Mouse (Mus musculus) embryonic facial prominence, embryonic 11.5 days (tissue): ENCODE measurements around the gene E2f4. TPM values are rescaled to one million over a fixed set of nuclear protein-coding genes. Genes with fewer than 3 reads are reported as not detected.

Experiments used
- ATAC-seq: fragments of 200-750 bp; cut with Nextera tagmentation; replicated peaks from 2 replicates; pipeline ENCODE4 v1.8.0; 2017; ENCODE audit warnings: low read depth; ENCODE audit not compliant: insufficient number of reproducible peaks, low FRiP score, low TSS enrichment
- DNase-seq: peaks from one replicate; pipeline ENCODE4 v3.0.0-alpha.2; 2015; ENCODE audit warnings: low spot score
- H3K27ac ChIP-seq: fragments of 300-500 bp; sonication (generic); replicated peaks from 2 replicates; pipeline ENCODE4 v1.5.1; 2014; ENCODE audit warnings: mild to moderate bottlenecking, low read depth, low read length, control low read depth
- H3K27me3 ChIP-seq: fragments of 300-500 bp; sonication (generic); 2 replicates; pipeline ENCODE4 v1.6.1; 2014; ENCODE audit warnings: mild to moderate bottlenecking, low read length, moderate library complexity, mixed read lengths; ENCODE audit not compliant: control insufficient read depth, insufficient read depth
- H3K36me3 ChIP-seq: fragments of 300-500 bp; sonication (generic); replicated peaks from 2 replicates; pipeline ENCODE4 v1.6.1; 2014; ENCODE audit warnings: low read depth, mild to moderate bottlenecking, low read length, moderate library complexity, mixed read lengths; ENCODE audit not compliant: control insufficient read depth, insufficient read depth
- H3K4me1 ChIP-seq: fragments of 300-500 bp; sonication (generic); 2 replicates; pipeline ENCODE4 v1.6.1; 2014; ENCODE audit warnings: low read length, mixed read lengths; ENCODE audit not compliant: control insufficient read depth, insufficient read depth
- H3K4me2 ChIP-seq: fragments of 300-500 bp; sonication (generic); 2 replicates; pipeline ENCODE4 v1.6.1; 2014; ENCODE audit warnings: low read depth, mild to moderate bottlenecking, control low read depth, low read length, moderate library complexity
- H3K4me3 ChIP-seq: fragments of 300-500 bp; sonication (generic); 2 replicates; pipeline ENCODE4 v1.5.1; 2014; ENCODE audit warnings: low read depth, low read length, control low read depth
- H3K9ac ChIP-seq: fragments of 300-500 bp; sonication (generic); replicated peaks from 2 replicates; pipeline ENCODE4 v1.6.1; 2014; ENCODE audit warnings: mild to moderate bottlenecking, control low read depth, low read length
- H3K9me3 ChIP-seq: fragments of 300-500 bp; sonication (generic); replicated peaks from 2 replicates; pipeline ENCODE4 v1.6.1; 2016; ENCODE audit warnings: mild to moderate bottlenecking, low read length, inconsistent platforms, mixed read lengths; ENCODE audit not compliant: control insufficient read depth
- WGBS: fragments of 180-500 bp; shearing (Covaris S2); extraction: QIAGEN DNeasy Blood & Tissue Kit; methylation state at CpG from one replicate; pipeline ENCODE4 v1.1.7; 2014; 5-methylcytosine and 5-hydroxymethylcytosine counted together
- polyA plus RNA-seq: library from polyadenylated mRNA; unstranded; fragments of >200 nt; fragmentation: Nextera tagmentation; extraction: Ambion mirVana; gene quantifications from 2 replicates; pipeline ENCODE4 v1.2.1, GENCODE M21; 2014

The E2f4 gene
- polyA plus RNA-seq, 1 experiment from 2014 or later: 103 TPM

DNA sequence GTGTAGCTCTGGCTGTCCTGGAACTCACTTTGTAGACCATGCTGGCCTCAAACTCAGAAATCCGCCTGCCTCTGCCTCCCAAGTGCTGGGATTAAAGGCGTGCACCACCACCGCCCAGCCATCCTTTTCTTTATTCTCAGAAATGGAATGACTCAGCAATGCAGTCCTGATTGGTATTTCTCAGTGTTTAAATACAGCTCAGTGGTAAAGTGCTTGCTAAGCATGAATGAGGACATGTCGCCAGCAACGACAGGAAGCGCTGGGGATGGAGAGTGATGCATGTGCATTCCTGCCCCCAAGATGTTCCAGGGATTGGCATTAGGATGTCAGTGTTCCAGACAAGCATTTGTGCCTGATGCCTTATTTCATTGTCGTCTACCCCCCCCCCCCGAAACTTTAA, 5.9 kb downstream of the E2f4 start:
- H3K9me3 ChIP-seq: no peaks in the 10 kb centered on the region
- ATAC-seq: no peak

DNA sequence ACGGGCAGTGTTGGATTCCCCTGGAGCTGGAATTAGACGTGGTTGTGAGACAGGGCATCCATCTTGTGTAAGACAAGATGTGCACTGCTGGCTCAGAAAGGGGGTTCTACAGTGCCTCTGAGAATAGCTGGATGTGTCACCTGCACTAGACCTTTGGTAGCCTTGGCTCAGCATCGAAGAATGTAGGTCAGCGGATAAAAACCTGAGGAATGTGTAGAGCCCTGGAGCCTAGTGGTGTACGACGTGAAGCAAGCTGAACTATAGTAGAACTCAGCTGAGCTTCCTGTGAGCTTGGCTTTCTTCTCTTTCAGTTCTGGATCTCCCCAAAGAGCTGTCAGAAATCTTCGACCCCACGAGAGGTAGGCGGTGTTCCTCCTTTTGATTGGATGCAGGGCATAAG, 6.4 kb downstream of the E2f4 start:
- WGBS: 88% methylated on average over 9 of the region's 9 CpGs
- no peak overlapping the region for H3K4me3 ChIP-seq
- H3K27ac ChIP-seq: no peak overlapping the region
- no peak for DNase-seq
- no peak overlapping the region for H3K9ac ChIP-seq
- no peaks in the 10 kb centered on the region for H3K9me3 ChIP-seq
- no peak for ATAC-seq
- H3K4me2 ChIP-seq: no peak overlapping the region
- no peaks in the 10 kb centered on the region for H3K27me3 ChIP-seq
- H3K4me1 ChIP-seq: peaks cover 6% of the 10 kb centered on the region
- peaks cover 7% of the 10 kb centered on the region; the same call in 1 of the 2 replicates for H3K36me3 ChIP-seq

More for the DNA sequence above, 5.9 kb downstream of the E2f4 start:
- no peak for DNase-seq
- Histone ChIP-seq H3K9ac (no peak overlapping the region), H3K4me1 (peaks cover 10% of the 10 kb centered on the region), H3K27me3 (no peaks in the 10 kb centered on the region), H3K27ac (no peak overlapping the region), H3K4me3 (no peak overlapping the region), H3K4me2 (no peak overlapping the region), H3K36me3 (peaks cover 7% of the 10 kb centered on the region; the same call in 1 of the 2 replicates)
- 91% methylated on average over 8 of the region's 8 CpGs for WGBS

DNA sequence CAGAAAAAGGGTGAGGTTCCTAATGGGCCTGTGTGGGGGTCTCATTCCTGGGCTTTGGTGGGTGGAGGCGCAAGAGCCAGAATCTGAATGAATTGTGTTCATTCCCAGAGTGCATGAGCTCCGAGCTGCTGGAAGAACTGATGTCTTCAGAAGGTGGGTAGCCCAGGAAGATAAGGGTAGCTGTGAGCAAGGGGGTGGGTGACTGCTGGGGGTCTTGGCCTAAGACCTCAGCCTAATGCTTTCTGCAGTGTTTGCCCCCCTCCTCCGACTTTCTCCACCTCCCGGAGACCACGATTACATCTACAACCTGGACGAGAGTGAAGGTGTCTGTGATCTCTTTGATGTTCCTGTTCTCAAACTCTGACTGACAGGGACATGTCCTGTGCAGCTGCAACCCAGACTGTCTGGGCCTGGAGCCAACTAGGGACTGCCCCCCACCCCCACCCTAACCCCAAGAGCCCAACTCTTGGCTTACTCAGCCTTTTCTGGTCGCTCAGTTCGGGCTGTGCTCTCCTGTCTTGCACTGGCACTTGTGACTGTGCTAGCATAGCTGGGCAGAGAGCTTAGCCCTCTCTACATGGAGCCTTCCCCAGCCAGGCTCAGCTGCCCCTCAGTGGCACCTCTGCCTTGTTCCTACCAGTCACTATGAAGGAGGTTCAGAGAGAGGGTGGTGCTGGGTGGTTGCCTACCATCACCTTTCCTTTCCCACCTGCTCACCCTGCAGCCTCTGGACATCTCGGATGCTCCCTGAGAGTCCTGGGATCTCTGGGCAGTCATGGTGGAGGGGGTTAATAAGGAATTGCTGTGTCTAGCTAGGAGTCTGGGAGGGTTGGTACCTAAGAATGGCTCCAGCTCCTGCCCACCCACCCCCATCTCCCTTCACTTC, 7.1 kb downstream of the E2f4 start:
- ATAC-seq (no peak), DNase-seq (no peak)
- Histone ChIP-seq H3K4me1 (peaks cover 5% of the 10 kb centered on the region; the same call in 1 of the 2 replicates), H3K27me3 (no peaks in the 10 kb centered on the region), H3K4me3 (no peak overlapping the region), H3K36me3 (peaks cover 7% of the 10 kb centered on the region; the same call in 1 of the 2 replicates), H3K9me3 (no peaks in the 10 kb centered on the region), H3K4me2 (no peak overlapping the region), H3K9ac (no peak overlapping the region), H3K27ac (no peak overlapping the region)
- 75% methylated on average over 9 of the region's 9 CpGs for WGBS

DNA sequence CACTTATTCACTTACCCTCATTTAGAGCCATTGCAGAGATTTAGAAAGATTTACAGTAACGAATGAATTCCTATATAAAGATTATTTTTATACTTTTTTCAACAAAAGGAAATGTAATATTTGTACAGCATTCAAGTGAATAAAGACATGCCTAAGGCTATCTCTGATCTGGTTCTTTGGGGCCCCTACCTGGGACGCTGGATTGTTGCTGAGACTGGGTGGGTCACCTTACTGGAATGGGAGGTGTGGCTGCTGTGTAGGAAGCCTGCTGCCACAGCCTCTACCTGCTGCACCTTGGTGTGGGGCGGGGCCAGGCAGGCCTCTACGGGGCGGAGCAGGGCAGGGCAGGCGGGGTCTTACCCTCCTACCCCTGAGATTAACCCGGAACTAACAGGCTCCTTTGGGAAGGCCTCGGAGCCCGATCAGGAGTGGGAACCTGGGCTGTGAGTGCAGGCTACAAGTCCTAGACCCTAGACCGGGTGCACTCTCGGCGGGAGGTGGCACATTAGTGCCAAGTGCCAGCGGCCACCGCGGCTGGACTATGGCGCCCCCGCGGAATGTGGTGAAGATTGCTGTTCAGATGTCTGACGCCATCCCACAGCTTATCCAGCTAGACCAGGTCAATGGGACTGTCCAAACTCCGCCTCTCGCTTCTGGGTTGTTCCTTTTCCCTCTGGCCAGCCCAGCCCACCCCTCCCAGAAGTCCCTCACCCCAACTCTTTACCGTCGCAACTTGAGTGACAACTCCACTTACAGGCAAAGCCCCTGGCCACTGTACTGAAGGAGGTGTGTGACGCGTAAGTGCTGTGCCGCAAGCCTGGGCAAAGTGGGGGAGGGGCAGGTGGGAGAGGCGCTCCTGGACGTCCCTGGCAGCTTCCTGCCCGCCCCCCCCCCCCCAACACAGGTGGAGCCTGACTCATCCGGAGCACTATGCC, 8.0 kb downstream of the E2f4 start, which contains the start of gene Elmo3:
Gene Elmo3 (plus strand): TSS at position 391 of the 935 bp plus-strand sequence.
- Histone ChIP-seq H3K27ac (peak within 1 kb of the TSS; percentile 56; the same call in 1 of the 2 replicates), H3K27me3 (no peaks in the 10 kb centered on the region), H3K4me3 (peak within 1 kb of the TSS; percentile 25), H3K4me1 (peaks cover 5% of the 10 kb centered on the region; the same call in 1 of the 2 replicates), H3K4me2 (peak within 1 kb of the TSS; percentile 57), H3K9ac (peak within 1 kb of the TSS; percentile 53), H3K9me3 (no peaks in the 10 kb centered on the region), H3K36me3 (peaks cover 7% of the 10 kb centered on the region; the same call in 1 of the 2 replicates)
- peak; percentile 67 for DNase-seq
- peak; percentile 66 for ATAC-seq
- 6% methylated on average over 26 of the region's 30 CpGs for WGBS

DNA sequence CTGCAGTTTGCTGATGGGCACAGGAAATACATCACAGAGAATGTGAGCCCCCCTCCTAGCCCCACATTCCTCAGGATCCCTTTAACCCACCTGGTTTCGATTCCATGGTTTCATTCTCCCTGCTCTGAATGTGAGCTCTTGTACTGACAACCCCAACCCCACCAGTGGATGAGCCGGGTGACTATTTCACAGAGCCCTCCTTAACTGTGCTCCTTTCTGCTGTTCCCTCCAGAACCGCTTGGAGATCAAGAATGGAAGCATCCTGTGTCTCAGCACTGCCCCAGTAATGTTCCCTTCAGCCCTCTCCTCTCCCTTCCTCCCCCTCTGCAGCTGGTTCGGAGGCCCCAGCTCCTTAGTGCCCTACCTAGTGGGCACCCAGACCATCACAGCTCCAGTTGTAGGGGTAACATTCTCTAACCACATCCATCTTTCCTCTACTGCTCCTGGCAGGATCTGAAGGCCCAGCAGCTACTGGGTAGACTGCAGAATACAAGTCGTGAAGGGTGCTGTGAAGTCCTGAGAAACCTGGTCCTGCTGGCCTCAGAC, 8.8 kb downstream of the E2f4 start:
- peak overlapping the region; percentile 25 for H3K4me3 ChIP-seq
- DNase-seq (peak; percentile 60), ATAC-seq (peak; percentile 19)
- peak overlapping the region; percentile 53 for H3K9ac ChIP-seq
- H3K27ac ChIP-seq: 0 out of 2 replicates have a peak overlapping the region, but pooled peaks have one; percentile 38
- H3K27me3 ChIP-seq: no peaks in the 10 kb centered on the region
- 0 out of 2 replicates have a peak, but pooled peaks cover 6% of the 10 kb centered on the region for H3K36me3 ChIP-seq
- no peaks in the 10 kb centered on the region for H3K9me3 ChIP-seq
- WGBS: 52% methylated on average over 5 of the region's 5 CpGs
- peak overlapping the region; percentile 57 for H3K4me2 ChIP-seq
- peaks cover 5% of the 10 kb centered on the region; the same call in 1 of the 2 replicates for H3K4me1 ChIP-seq

DNA sequence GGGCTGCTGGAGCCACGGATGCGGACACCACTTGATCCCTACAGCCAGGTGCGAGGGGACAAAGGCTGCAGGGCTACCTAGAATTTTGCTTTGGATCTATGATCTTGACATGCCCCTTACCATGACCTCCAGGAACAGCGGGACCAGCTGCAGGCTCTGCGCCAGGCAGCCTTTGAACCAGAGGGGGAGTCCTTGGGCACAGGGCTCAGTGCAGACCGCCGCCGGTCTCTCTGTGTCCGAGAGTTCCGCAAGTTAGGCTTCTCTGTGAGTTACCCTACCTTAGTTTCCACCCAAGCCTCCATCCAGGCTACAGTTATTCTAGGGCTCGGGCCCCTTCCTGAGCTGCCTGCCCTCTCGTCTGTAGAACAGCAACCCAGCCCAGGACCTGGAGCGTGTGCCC, 10.2 kb downstream of the E2f4 start:
- Histone ChIP-seq H3K9me3 (no peaks in the 10 kb centered on the region), H3K4me3 (no peak overlapping the region), H3K4me2 (no peak overlapping the region), H3K36me3 (0 out of 2 replicates have a peak, but pooled peaks cover 2% of the 10 kb centered on the region), H3K27me3 (no peaks in the 10 kb centered on the region), H3K9ac (no peak overlapping the region), H3K4me1 (peaks cover 5% of the 10 kb centered on the region; the same call in 1 of the 2 replicates), H3K27ac (no peak overlapping the region)
- DNase-seq: no peak
- ATAC-seq: no peak
- 93% methylated on average over 13 of the region's 13 CpGs for WGBS

DNA sequence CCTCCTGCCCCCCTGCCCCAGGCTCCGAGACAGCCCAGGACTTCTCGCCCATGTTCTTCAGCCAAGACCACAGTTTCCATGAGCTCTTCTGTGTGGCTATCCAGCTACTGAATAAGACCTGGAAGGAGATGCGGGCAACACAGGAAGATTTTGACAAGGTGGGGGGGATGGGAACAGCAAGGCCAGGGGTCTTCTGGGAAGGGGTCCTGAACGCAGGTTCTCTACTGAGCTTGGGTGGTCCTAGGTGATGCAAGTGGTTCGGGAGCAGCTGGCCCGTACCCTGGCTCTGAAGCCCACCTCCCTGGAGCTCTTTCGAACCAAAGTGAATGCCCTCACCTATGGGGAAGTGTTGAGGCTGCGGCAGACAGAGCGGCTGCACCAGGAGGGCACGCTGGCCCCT, 11.0 kb downstream of the E2f4 start:
- Histone ChIP-seq H3K27ac (no peak overlapping the region), H3K4me3 (no peak overlapping the region), H3K4me2 (no peak overlapping the region), H3K4me1 (peaks cover 5% of the 10 kb centered on the region; the same call in 1 of the 2 replicates), H3K9me3 (no peaks in the 10 kb centered on the region), H3K36me3 (no peaks in the 10 kb centered on the region), H3K9ac (no peak overlapping the region), H3K27me3 (no peaks in the 10 kb centered on the region)
- 89% methylated on average over 10 of the region's 10 CpGs for WGBS
- ATAC-seq (no peak), DNase-seq (no peak)
